Mouse (Mus musculus): ENCODE results near the gene Serpini1. TPM values are rescaled to one million over a fixed set of nuclear protein-coding genes. Genes with fewer than 3 reads are reported as not detected.

Gene Serpini1
- polyA plus RNA-seq, 2 experiments = 0.11 to 0.50 TPM

GRCm38 (mm10) chr3:75666962-75667361 lies 109.6 kb downstream of the Serpini1 start:
- Histone ChIP-seq H3K27me3 (ENCODE audit: control insufficient read depth, insufficient read depth, low read length) (no peaks in the 10 kb centered on the region), H3K9me3 (ENCODE audit: control insufficient read depth, low read length) (no peaks in the 10 kb centered on the region), H3K36me3 (replicated peaks; ENCODE audit: control insufficient read depth, insufficient read depth, low read depth) (no peaks in the 10 kb centered on the region), H3K27ac (no peak overlapping the region), H3K4me2 (ENCODE audit: low read depth) (no peak overlapping the region), H3K9ac (replicated peaks) (no peak overlapping the region), H3K4me1 (replicated peaks; ENCODE audit: control insufficient read depth in 2 of 2, insufficient read depth in 2 of 2, low read length in 1 of 2) (no peaks in the 10 kb centered on the region), H3K4me3 (ENCODE audit: insufficient read depth in 1 of 2, low read depth in 2 of 2, low read length in 2 of 2) (no peak overlapping the region)
- no peak for TF ChIP-seq CTCF (IDR thresholded peaks at IDR 0.05; ENCODE audit: low read depth)
- no peak for TF ChIP-seq EP300 (IDR thresholded peaks at IDR 0.05; ENCODE audit: low read depth)
- no peak for DNase-seq (ENCODE audit: low read depth in 3 of 3, low spot score in 3 of 3)
- 42% methylated on average over 3 of the region's 3 CpGs for WGBS (ENCODE audit: insufficient replicate concordance)
- ATAC-seq (ENCODE audit: insufficient read depth) = no peak

DNA sequence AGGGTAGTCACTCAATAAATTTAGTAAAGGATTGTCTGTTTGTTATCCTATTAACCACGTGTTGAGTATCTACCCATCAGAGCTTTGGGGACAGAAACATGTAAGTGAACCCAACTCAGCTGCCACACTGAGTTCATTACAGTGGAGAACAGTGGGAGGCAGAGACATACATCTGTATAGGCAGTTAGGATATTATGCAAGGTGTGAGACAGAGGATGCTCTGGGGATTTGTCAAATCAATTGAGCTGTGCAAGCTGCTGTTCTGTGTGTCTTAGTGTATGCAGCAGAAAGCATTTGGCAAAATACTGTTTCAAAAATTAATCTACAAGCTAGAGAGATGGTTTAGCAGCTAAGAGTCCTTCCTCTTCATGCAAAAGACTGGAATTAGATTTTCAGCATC lies 113.1 kb downstream of the Serpini1 start:
- H3K9ac ChIP-seq (replicated peaks) = no peak overlapping the region
- no peaks in the 10 kb centered on the region for H3K27me3 ChIP-seq (ENCODE audit: control insufficient read depth, insufficient read depth, low read length)
- H3K4me1 ChIP-seq (replicated peaks; ENCODE audit: control insufficient read depth in 2 of 2, insufficient read depth in 2 of 2, low read length in 1 of 2) = no peaks in the 10 kb centered on the region
- H3K4me3 ChIP-seq (ENCODE audit: insufficient read depth in 1 of 2, low read depth in 2 of 2, low read length in 2 of 2) = no peak overlapping the region
- no peak overlapping the region for H3K27ac ChIP-seq
- no peak overlapping the region for H3K4me2 ChIP-seq (ENCODE audit: low read depth)
- WGBS (ENCODE audit: insufficient replicate concordance) = 23% methylated on average over 1 of the region's 1 CpGs
- no peak for DNase-seq (ENCODE audit: low read depth in 3 of 3, low spot score in 3 of 3)
- no peaks in the 10 kb centered on the region for H3K9me3 ChIP-seq (ENCODE audit: control insufficient read depth, low read length)
- H3K36me3 ChIP-seq (replicated peaks; ENCODE audit: control insufficient read depth, insufficient read depth, low read depth) = no peaks in the 10 kb centered on the region
- ATAC-seq (ENCODE audit: insufficient read depth) = no peak
- no peak for TF ChIP-seq CTCF (IDR thresholded peaks at IDR 0.05; ENCODE audit: low read depth)
- no peak for TF ChIP-seq EP300 (IDR thresholded peaks at IDR 0.05; ENCODE audit: low read depth)

GRCm38 (mm10) chr3:75682881-75683280 lies 125.5 kb downstream of the Serpini1 start:
- Histone ChIP-seq H3K4me1 (replicated peaks; ENCODE audit: control insufficient read depth in 2 of 2, insufficient read depth in 2 of 2, low read length in 1 of 2) (no peaks in the 10 kb centered on the region), H3K9me3 (ENCODE audit: control insufficient read depth, low read length) (no peaks in the 10 kb centered on the region), H3K9ac (replicated peaks) (no peak overlapping the region), H3K4me2 (ENCODE audit: low read depth) (no peak overlapping the region), H3K4me3 (ENCODE audit: insufficient read depth in 1 of 2, low read depth in 2 of 2, low read length in 2 of 2) (no peak overlapping the region), H3K27ac (no peak overlapping the region), H3K36me3 (replicated peaks; ENCODE audit: control insufficient read depth, insufficient read depth, low read depth) (no peaks in the 10 kb centered on the region), H3K27me3 (ENCODE audit: control insufficient read depth, insufficient read depth, low read length) (no peaks in the 10 kb centered on the region)
- ATAC-seq (ENCODE audit: insufficient read depth) = no peak
- TF ChIP-seq CTCF (IDR thresholded peaks at IDR 0.05; ENCODE audit: low read depth) (no peak), EP300 (IDR thresholded peaks at IDR 0.05; ENCODE audit: low read depth) (no peak)
- DNase-seq (ENCODE audit: low read depth in 3 of 3, low spot score in 3 of 3) = no peak

GRCm38 (mm10) chr3:75686775-75687174 lies 129.4 kb downstream of the Serpini1 start:
- DNase-seq (ENCODE audit: low read depth in 3 of 3, low spot score in 3 of 3) (no peak), ATAC-seq (ENCODE audit: insufficient read depth) (no peak)
- no peak overlapping the region for H3K9ac ChIP-seq (replicated peaks)
- no peak overlapping the region for H3K4me3 ChIP-seq (ENCODE audit: insufficient read depth in 1 of 2, low read depth in 2 of 2, low read length in 2 of 2)
- TF ChIP-seq EP300 (IDR thresholded peaks at IDR 0.05; ENCODE audit: low read depth) = no peak
- TF ChIP-seq CTCF (IDR thresholded peaks at IDR 0.05; ENCODE audit: low read depth) = no peak
- H3K27me3 ChIP-seq (ENCODE audit: control insufficient read depth, insufficient read depth, low read length) = no peaks in the 10 kb centered on the region
- no peaks in the 10 kb centered on the region for H3K36me3 ChIP-seq (replicated peaks; ENCODE audit: control insufficient read depth, insufficient read depth, low read depth)
- no peaks in the 10 kb centered on the region for H3K9me3 ChIP-seq (ENCODE audit: control insufficient read depth, low read length)
- no peak overlapping the region for H3K27ac ChIP-seq
- WGBS (ENCODE audit: insufficient replicate concordance) = 38% methylated on average over 2 of the region's 2 CpGs
- no peaks in the 10 kb centered on the region for H3K4me1 ChIP-seq (replicated peaks; ENCODE audit: control insufficient read depth in 2 of 2, insufficient read depth in 2 of 2, low read length in 1 of 2)
- H3K4me2 ChIP-seq (ENCODE audit: low read depth) = no peak overlapping the region

GRCm38 (mm10) chr3:75687187-75687825 lies 130.0 kb downstream of the Serpini1 start:
- Histone ChIP-seq H3K4me3 (ENCODE audit: insufficient read depth in 1 of 2, low read depth in 2 of 2, low read length in 2 of 2) (no peak overlapping the region), H3K4me2 (ENCODE audit: low read depth) (no peak overlapping the region), H3K9me3 (ENCODE audit: control insufficient read depth, low read length) (no peaks in the 10 kb centered on the region), H3K9ac (replicated peaks) (no peak overlapping the region), H3K36me3 (replicated peaks; ENCODE audit: control insufficient read depth, insufficient read depth, low read depth) (no peaks in the 10 kb centered on the region), H3K27me3 (ENCODE audit: control insufficient read depth, insufficient read depth, low read length) (no peaks in the 10 kb centered on the region), H3K27ac (no peak overlapping the region), H3K4me1 (replicated peaks; ENCODE audit: control insufficient read depth in 2 of 2, insufficient read depth in 2 of 2, low read length in 1 of 2) (no peaks in the 10 kb centered on the region)
- TF ChIP-seq EP300 (IDR thresholded peaks at IDR 0.05; ENCODE audit: low read depth) = no peak
- TF ChIP-seq CTCF (IDR thresholded peaks at IDR 0.05; ENCODE audit: low read depth) = no peak
- WGBS (ENCODE audit: insufficient replicate concordance) = 45% methylated on average over 3 of the region's 3 CpGs
- no peak for ATAC-seq (ENCODE audit: insufficient read depth)
- no peak for DNase-seq (ENCODE audit: low read depth in 3 of 3, low spot score in 3 of 3)
